Mouse (Mus musculus): Measurements from ENCODE around the gene Pvr.

DNA sequence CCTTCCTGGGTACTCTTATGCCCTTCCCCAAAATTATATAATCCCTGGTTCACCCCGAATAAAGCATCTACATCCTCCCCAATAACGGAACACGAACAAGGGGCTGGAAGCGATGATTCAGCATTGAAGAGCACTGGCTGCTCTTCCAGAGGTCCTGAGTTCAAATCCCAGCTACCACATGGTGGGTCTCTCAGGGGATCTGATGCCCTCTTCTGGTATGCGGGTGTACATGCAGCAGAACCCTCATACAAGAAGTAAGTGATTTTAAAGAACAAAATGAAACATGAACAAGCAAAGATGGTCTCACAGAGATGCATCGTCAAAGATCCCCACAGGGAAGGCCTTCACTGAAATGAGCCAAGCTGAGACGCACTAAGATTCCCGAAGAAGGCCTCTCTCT lies 40.2 kb downstream of the Pvr start:
- TF ChIP-seq CTCF (conservative IDR thresholded peaks at IDR 0.05; ENCODE audit: insufficient read depth, insufficient read length, low read depth, low read length) (no peak), POLR2A (IDR thresholded peaks at IDR 0.05; ENCODE audit: low read depth, low read length) (no peak)

Data from kidney, adult 2 months (tissue).